Mouse (Mus musculus) ZHBTc4 (cell line): ENCODE data around the gene Morc2a.

Experiments used
- DNase-seq: peaks from one replicate; pipeline ENCODE4 v3.0.0-alpha.2; 2011; ENCODE audit warnings: low read depth, low spot score

Morc2a gene

GRCm38 (mm10) chr11:3684232-3684631 lies 35.2 kb downstream of the Morc2a start:
- no peak for DNase-seq

- no peak for DNase-seq
These were observed 35.9 kb downstream of the Morc2a start for GRCm38 (mm10) chr11:3684723-3685430.

- no peak for DNase-seq
These were observed 36.4 kb downstream of the Morc2a start for GRCm38 (mm10) chr11:3685431-3685830.

GRCm38 (mm10) chr11:3686318-3686717 lies 37.3 kb downstream of the Morc2a start:
- no peak for DNase-seq

- DNase-seq = no peak
These were observed 37.9 kb downstream of the Morc2a start for GRCm38 (mm10) chr11:3686885-3687284.

GRCm38 (mm10) chr11:3691746-3692145 lies 42.8 kb downstream of the Morc2a start:
- DNase-seq = no peak

- DNase-seq = no peak
These were observed 47.2 kb downstream of the Morc2a start for GRCm38 (mm10) chr11:3696086-3696616.

- DNase-seq = peak; percentile 35
These were observed 48.5 kb downstream of the Morc2a start for GRCm38 (mm10) chr11:3697441-3697840.

- no peak for DNase-seq
These were observed 54.4 kb downstream of the Morc2a start for GRCm38 (mm10) chr11:3703089-3703992.

- DNase-seq = no peak
These were observed 55.4 kb downstream of the Morc2a start for GRCm38 (mm10) chr11:3704404-3704803.

- DNase-seq = no peak
These were observed 58.1 kb downstream of the Morc2a start for GRCm38 (mm10) chr11:3707057-3707456.

GRCm38 (mm10) chr11:3710203-3710602 lies 61.2 kb downstream of the Morc2a start:
- DNase-seq = no peak

GRCm38 (mm10) chr11:3714486-3714885 lies 65.5 kb downstream of the Morc2a start:
- peak; percentile 79 for DNase-seq

- no peak for DNase-seq
These were observed 67.7 kb downstream of the Morc2a start for GRCm38 (mm10) chr11:3716662-3717061.

- DNase-seq = no peak
These were observed 73.0 kb downstream of the Morc2a start for GRCm38 (mm10) chr11:3722036-3722435.

- no peak for DNase-seq
These were observed 73.9 kb downstream of the Morc2a start for GRCm38 (mm10) chr11:3722861-3723260.

- no peak for DNase-seq
These were observed 74.9 kb downstream of the Morc2a start for GRCm38 (mm10) chr11:3723910-3724309.

- no peak for DNase-seq
These were observed 75.7 kb downstream of the Morc2a start for GRCm38 (mm10) chr11:3724726-3725125.

GRCm38 (mm10) chr11:3725331-3726054 lies 76.5 kb downstream of the Morc2a start:
- DNase-seq = no peak

- DNase-seq = no peak
These were observed 78.6 kb downstream of the Morc2a start for GRCm38 (mm10) chr11:3727438-3728105.

- no peak for DNase-seq
These were observed 82.5 kb downstream of the Morc2a start for GRCm38 (mm10) chr11:3731469-3731868.
